Mouse (Mus musculus): Measurements from ENCODE around the gene Nlrp2.

- no peak for TF ChIP-seq POLR2A (IDR thresholded peaks at IDR 0.05; ENCODE audit: control insufficient read depth, low read depth, low read length)
- TF ChIP-seq CTCF (IDR thresholded peaks at IDR 0.05; ENCODE audit: control insufficient read depth, insufficient read depth, insufficient replicate concordance, low read depth, low read length) = no peak
Measured at GRCm38 (mm10) chr7:5288281-5288680, 62.6 kb downstream of the Nlrp2 start.

Data from testis, adult 2 months (tissue).